Mouse (Mus musculus): ENCODE data around the gene Kcnh7.

Kcnh7 gene

DNA sequence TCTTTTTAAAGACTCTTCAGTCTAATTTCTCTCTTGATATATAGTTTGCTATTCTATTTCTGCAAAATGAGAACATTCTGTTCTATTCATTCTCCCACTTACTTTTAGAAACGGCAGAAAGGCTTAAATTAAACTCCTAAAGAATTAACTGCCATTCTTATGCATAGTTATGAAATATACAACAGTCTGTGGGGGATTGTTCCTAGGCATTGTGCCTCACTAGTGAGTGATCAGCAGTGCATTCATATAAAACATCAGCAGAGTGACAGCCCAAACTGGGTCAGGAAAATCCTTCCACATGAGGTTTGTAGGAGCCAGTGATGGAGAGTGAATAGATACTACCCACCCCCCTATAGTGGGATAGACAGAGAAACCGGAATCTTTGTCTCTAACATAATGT lies 200.2 kb downstream of the Kcnh7 start:
- no peak for DNase-seq (ENCODE audit: low read depth in 2 of 2, low spot score in 2 of 2)

DNA sequence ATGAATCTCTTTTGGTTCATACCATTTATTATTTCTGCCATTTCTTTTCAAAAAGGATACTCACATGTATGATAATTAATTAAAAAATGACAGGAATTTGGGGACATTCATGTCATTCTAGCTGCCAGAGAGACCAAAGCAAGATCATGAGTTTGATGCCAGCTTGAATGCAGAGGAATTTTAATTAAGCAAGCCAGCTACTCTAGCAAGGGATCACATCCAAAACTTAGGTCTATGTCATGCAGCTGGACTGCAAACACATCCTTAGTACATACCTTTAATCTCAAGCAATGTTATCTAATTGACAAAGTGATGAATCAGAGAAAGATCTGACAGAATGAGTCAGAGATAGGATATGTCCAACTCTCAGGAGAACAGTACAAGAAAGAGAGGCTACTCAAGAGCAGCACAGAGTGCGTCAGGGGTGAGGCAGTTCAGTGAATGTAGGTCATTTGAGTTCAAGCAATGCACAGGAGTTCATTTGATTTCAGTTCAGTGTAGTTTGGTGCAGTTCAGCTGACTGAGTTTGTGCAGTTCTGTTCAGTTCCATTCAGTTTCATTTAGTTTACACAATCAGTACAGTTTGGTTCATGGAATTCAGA lies 248.7 kb downstream of the Kcnh7 start:
- DNase-seq (ENCODE audit: low read depth in 2 of 2, low spot score in 2 of 2), result no peak

DNA sequence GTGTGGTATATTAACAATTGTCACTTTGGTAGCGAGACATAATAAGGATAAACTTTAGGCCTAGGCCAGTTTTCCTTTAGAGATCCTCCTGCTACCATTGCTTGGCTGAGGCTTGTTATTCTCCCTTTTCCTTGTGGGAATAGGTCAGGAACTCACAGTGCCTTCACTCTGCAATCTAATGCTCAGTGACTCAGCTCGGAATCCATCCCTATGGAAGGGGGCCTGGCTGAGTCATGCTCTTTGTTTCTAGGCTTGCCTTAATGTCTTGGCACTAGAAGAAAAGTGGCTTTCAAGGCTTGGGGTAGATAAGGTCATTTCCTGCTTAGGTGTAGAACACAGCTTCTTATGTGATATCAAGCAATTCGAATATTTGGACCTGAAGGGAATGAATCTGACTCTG lies 255.6 kb downstream of the Kcnh7 start:
- no peak for DNase-seq (ENCODE audit: low read depth in 2 of 2, low spot score in 2 of 2)

DNA sequence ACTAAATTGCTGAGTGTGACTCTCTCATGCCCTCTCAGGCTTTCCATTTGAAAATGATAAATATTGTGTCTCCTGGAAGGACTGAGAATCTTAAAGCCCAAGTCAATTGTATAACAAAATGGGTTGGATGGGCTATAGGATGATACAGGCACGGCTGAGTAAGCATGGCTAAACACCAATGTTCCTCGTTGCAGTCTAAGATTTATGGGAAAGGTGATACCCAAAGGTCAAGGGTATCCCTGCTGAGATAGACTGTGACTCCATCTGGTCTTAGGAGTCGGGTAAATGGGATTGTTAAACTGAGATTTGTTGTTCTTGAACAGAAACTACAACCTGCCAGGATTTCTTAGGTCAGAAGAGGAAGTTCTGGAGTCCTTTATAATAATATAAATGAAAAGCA lies 256.0 kb downstream of the Kcnh7 start:
- no peak for DNase-seq (ENCODE audit: low read depth in 2 of 2, low spot score in 2 of 2)

DNA sequence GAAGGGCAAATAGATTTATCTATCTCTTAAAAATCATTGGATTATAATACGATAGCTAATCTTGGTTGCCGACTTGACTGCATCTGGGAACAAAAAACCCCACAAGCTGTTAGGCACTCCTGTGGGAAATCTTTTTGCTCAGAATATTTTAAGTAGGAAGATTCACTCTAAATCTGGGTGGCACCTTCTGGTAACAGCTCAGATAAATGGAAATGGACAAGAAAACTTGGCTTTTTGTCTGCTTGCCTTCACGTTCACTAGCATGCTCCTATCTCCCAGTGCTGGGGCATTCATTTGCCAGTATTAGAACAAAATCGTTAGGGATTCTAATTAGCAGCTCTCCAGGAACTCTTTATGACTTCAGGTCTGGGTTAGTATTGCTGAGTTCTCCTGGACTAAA lies 260.3 kb downstream of the Kcnh7 start:
- no peak for DNase-seq (ENCODE audit: low read depth in 2 of 2, low spot score in 2 of 2)

DNA sequence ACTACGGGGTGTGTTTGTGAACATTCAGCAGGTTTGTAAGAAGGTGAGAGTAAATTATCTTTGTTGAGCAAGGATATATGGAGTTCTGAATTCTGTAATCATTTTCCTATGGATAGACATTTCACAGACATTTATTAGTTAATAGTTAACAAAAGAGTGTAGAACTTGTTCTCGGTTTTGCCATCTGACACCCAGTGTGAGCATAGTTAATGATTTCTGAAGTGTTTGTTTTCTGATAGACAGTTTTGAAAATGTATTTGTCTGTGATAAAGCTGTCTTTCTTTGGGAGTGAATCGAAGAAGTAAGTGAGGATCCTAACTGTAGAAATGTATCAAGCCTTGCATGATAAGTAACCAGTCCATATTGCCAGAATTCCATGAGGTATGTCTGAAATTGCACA lies 276.4 kb downstream of the Kcnh7 start:
- DNase-seq (ENCODE audit: low read depth in 2 of 2, low spot score in 2 of 2), result no peak

DNA sequence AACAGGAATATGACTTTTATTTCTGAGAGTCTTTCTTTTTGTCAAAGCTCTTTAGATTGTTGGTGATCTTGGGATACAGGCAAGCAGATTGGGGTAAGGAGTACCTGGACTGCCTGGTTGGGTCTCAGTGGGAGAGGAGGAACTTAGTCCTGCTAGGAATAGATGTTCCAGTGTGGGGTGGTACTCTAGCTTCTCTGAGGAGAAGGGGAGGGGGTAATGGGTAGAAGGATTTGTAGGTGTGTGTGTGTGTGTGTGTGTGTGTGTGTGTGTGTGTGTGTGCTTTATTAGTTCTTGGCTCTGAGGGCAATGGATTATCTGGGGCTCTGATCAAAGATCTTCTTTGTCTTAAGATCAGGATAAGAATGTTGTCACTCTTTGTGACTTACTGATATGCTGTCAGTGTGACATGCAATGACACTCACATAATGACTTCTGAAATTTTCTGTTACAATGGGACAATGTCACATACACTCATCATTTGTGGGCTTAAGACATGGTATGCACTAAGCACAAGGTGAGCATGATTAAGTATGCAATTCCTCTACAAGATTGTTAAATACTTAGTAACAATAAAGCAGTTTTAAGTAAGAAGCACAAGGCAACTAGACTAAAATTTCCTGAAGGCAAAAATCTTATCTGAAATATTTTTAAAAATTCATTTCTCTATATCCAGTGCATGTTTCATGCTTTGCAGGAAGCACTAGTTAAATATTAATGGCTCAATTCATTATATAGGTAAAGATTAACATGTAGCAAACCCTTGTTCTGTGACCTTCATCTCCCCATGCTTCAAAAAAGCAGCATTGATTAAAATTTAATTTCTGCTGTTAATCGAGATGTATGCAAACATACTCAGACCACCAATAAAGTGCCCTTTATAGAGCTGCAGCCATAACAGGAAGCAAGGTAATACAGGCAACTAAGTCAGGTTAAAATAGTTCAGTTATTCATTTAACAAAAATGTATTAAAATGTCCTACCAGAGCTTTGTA lies 281.4 kb downstream of the Kcnh7 start:
- no peak for DNase-seq (ENCODE audit: low read depth in 2 of 2, low spot score in 2 of 2)

DNA sequence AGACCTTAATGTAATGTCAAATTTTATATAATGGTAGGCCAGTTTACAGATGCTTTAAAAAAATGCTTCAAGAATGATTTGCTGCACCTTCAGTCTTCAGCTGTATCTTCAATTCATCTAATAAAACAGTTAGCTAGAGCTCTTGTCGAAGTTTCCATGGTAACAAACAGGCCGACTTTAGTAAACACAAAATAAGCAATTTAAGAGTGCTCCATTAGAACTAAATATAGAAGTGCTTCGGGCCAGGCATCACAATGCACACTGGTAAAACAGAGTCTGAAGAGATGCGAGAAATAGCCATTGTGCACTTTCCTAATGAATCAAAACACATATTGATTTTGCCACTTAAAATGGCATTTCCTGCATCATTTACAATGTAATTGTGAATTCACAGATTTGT lies 305.3 kb downstream of the Kcnh7 start:
- DNase-seq (ENCODE audit: low read depth in 2 of 2, low spot score in 2 of 2), result no peak

DNA sequence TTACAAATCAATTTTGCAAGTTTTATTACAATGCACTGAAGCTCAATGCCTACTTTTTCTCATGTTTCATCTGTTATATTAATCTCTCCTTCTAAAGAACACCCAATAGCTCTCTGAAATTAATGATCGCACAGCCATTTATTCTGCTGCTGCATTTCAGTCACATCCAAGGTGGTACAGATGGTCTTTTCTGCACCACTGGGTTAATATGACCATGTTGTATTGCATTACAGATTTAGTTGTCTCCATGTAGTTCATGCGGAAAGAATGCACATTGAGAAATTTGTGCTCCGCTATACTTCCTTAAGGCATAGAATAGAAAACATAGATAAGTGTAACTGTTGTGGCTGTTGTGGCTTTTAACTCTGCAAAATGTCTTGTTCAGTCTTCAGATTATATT lies 328.7 kb downstream of the Kcnh7 start:
- DNase-seq (ENCODE audit: low read depth in 2 of 2, low spot score in 2 of 2), result no peak

DNA sequence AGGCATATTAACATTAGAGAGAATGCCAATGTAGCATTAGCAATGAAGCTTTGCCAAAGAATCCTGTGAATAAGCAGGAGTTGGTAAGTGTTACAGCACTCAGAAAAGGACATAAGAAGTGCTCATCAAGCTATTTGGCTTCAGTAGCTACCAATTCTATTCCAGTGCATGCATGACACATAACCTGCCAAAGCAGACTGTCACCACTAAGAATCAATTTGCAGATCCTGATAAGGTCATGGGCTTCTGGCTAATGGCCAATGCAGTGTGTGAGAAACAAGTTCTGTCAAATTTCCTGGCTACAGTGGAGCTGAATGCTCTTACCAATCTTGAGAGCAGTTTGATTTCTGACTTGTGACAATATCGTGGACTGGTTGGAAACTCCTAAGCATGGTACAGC lies 341.5 kb downstream of the Kcnh7 start:
- no peak for DNase-seq (ENCODE audit: low read depth in 2 of 2, low spot score in 2 of 2)

DNA sequence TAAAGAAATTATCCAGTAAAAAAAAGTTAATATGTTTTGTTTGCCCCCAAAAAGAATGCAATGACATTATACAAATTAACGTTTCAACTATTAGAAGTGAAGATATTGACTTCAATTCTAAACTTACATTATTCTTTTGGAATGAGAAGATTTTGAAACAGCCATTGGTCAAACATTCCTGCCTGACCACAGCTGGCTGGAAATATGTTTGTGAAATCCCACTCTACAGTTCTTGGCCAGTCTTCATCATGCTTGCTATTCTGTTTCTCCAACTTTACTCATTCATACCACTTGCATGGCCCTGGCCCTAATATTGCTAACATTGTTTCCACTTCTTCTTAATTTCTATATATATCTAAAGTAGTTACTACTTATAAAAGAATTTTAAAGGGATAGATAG lies 349.8 kb downstream of the Kcnh7 start:
- DNase-seq (ENCODE audit: low read depth in 2 of 2, low spot score in 2 of 2), result no peak

DNA sequence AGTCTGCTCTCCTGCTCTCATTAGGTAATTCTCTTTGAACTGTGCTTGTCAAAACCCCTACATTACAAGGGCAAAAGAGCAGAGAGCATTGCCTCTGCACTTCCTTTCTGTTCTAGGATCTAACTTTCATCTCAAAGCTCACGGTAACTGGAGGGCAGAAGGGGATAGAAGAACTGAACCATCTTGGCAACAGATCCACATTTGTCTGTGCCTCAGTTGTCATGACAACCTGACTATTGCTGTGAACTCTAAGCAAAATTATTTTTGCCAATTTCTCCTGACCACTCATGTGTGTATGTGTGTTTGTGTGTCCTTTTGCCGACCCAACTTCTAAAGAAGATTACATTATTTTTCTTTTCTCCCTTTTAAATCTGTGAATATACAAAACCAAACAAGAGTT lies 364.9 kb downstream of the Kcnh7 start:
- DNase-seq (ENCODE audit: low read depth in 2 of 2, low spot score in 2 of 2), result no peak

DNA sequence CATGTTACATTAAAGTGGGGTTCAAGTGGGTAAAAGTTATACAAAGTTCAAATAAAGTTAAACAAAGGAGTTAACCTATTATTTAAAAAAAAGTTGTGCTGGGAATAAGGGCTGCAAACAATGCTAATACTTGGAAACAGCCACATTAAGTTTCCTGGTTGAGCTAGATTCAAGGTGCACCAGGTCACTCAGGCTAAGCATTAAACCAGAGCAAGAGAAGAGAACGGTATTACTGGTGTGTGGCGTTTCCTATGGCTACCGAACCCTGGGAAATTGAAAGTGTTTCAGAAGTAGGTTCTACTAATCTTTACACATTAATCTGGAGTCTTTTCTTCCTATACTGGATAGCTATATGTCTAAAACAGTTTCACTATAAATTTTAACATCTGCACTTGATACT lies 368.1 kb downstream of the Kcnh7 start:
- no peak for DNase-seq (ENCODE audit: low read depth in 2 of 2, low spot score in 2 of 2)

DNA sequence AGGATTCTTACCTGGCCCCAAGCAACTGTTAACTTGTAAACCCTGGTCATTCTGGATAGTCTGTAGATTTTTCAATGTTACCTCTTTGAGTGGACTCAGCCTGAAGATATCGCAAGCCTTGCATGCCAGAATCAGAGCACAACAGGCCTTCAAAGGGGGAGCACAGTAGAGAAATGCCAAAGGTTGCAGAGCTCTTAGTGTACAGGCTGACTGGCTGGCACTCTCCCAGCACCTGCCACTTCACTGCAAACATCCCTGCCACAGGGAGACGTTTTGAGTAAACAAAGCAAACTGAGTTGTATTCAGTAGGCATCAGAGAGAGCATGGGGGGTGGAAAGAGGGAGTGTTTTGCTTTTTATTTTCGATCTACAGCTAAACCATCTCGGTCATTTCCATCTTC lies 375.3 kb downstream of the Kcnh7 start:
- DNase-seq (ENCODE audit: low read depth in 2 of 2, low spot score in 2 of 2), result no peak

DNA sequence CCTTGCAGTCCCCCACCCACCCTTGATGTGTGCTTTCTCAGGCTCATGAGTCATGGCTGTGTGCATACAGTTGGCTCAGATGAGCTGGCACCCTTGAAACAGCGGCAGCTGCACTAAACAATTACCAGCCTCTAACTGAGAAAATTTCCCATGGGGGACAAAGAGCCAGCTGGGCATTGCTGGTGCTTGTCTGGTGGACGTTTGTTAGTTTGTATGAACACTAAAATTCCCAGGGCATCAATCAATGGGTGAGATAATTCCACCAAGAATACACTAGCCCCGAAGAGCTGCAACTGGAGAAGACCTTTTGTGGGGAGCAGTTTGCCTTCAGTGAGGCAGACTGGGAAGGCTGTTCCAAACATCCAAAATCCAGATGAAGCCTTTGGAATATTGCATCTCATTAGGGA lies 376.6 kb downstream of the Kcnh7 start:
- no peak for DNase-seq (ENCODE audit: low read depth in 2 of 2, low spot score in 2 of 2)

DNA sequence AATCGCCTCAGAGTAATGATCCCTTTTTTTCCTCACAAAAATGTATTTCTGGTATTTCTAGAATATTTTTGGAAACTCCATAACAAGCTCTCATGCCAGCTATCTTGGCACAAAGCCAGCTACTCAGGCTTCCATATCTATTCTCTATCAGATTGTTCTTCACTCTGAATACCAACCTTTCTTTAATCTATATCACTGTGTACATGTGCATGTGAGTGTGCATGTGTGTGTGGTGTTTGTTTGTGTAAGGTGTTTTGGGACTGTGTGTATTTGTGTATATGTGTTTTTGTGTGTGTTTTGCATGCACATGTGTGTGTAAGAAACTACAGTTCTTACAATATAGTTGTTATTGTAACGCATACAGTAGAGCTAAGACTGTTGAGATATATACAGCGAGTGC lies 377.2 kb downstream of the Kcnh7 start:
- no peak for DNase-seq (ENCODE audit: low read depth in 2 of 2, low spot score in 2 of 2)

DNA sequence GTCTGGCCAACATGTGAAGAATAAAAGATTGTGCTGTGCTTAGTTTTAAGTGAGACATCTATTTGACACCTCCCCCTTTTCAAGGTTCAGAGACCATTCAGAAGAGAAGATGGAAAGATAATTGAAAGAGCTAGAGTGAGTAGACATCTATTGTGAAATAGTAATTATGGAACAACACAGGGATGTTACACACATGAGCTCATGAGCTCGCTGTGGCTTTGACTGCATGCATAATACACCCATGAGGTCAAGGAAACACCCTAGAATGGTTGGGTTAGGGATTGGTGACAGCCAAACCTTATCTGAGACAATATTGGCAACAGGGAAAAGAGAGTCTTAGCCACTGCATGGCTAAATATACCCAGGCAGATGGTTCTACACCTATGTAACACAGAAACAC lies 380.1 kb downstream of the Kcnh7 start:
- no peak for DNase-seq (ENCODE audit: low read depth in 2 of 2, low spot score in 2 of 2)

DNA sequence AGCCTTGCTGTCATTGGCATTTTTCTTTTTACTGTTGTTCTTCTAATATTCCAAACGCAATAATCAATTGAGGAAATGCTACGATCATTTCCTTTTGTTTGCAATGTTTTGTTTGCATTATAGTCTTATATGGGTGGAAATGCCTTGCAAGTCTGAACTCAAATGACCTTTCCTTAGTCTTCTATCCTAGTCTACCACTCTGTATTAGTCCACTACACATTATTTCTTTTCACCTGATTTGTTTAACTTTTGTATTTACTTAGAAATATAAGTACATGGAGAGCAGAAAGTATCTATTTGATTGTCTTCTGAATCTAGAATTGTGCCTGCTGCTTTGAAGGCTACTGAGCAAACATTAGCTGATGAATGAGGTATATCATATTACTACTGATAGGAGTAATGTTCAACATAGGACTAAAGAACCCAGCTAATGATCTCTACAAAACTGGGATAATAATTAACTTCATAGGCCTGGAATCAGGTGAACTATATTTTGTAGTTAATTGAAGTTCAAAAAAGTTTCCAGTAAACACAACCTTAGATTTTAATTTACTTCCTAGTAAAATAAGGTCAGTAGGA lies 399.5 kb downstream of the Kcnh7 start:
- DNase-seq (ENCODE audit: low read depth in 2 of 2, low spot score in 2 of 2), result no peak

DNA sequence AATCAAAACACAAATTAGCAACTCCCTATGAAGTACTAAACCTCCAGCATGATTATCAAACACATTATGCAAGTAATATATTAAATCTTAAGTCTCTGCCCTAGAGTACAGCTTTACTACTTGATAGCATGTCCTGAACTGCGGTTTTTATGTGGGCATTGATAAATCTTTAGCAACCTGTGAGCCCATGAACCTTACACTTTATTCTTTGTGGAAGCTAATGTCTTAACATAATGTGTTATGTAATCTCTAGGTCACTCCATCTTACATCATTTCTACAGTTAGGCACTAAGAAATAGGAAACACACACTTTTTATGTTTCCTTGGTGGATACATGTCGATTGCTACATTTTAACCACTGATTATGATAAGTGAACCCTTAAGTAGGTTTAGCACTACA lies 437.8 kb downstream of the Kcnh7 start:
- no peak for DNase-seq (ENCODE audit: low read depth in 2 of 2, low spot score in 2 of 2)

DNA sequence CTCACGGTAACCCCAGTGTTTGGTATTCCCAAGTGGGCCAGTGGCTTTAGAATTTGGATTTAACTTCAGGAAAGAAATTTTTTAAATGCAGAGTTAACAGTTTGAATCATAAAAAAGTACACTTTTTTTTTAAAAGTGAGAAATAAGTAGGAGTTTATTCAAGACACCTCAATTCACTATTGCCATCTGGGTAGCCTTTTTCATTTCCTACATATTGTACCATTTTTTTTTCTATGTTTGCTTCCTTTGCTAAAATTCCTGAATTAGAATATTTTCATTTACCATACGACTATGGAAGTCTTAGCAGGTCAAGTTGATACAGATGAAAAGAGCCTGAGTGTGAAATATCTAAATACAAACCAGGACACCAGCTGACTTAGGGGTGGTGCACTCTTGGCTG lies 441.0 kb downstream of the Kcnh7 start:
- no peak for DNase-seq (ENCODE audit: low read depth in 2 of 2, low spot score in 2 of 2)

DNA sequence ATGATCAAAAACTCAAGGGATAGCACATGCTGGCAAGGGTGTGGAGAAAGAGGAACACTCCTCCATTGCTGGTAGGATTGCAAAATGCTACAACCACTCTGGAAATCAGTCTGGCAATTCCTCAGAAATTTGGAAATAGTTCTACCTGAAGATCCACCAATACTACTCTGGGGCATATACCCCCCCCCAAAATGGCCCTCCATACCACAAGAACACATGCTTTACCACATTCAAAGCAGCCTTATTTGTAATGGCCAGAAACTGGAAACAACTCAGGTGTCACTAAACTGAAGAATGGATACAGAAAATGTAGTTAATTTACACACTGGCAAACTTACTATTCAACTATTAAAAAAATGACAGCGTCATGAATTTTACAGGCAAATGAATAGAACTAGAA lies 453.4 kb downstream of the Kcnh7 start:
- no peak for DNase-seq (ENCODE audit: low read depth in 2 of 2, low spot score in 2 of 2)

DNA sequence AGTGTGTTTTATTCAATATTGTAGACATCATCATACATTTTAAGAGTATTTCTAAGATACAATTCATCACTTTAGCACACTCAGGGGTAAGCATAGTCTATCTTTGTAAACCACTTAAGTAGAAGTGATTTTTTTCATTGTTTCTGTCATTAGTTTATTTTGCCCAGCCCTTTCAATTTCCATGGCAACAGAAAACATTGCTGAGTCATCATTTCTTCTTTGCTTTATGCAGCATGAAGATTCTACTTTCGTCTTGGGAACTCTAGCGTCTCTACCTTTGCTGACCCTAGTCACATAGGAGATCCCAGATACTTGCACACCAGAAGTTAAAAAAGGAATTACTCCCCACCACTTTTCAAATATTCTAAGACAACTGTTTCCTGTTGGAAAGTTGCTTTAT lies 456.4 kb downstream of the Kcnh7 start:
- no peak for DNase-seq (ENCODE audit: low read depth in 2 of 2, low spot score in 2 of 2)

Data from CD8-positive naive resting alpha-beta T cell, adult 2 months (primary cell).